Comparison of ENCODE assay signal across 9 mouse cellular contexts in genomic region chr6:37723337-37723736, GRCm38 (mm10).
DNase-seq lines count a peak whose midpoint lies in the region; TF ChIP-seq lines count a peak whose summit lies in the region.
"Had no signal": no experiment of that assay in that cellular context is flagged by ENCODE, and none has a peak within 500 bp of the region (broad histone marks: within the 10 kb centered on the region; RNA-seq: fewer than 3 reads in every experiment).

No protein-coding gene starts in this region.

- TF ChIP-seq CTCF in layer of hippocampus, adult 2 months (conservative IDR thresholded peaks at IDR 0.05), result no peak

- DNase-seq in layer of hippocampus, adult 2 months (ENCODE audit: low spot score in 2 of 2), result peak; percentile 49 to 52
- no peak for DNase-seq in layer of hippocampus, postnatal 10 days (ENCODE audit: low spot score in 2 of 2)
- peak; percentile 93 for DNase-seq in Muller cell, postnatal 12 days (ENCODE audit: inconsistent ontology term)
- DNase-seq in cerebellum, postnatal 10 days, result peak; percentile 26 to 53
- DNase-seq in induced T-regulatory cell, adult 2 months (ENCODE audit: low read depth), result peak; percentile 80
- peak; percentile 84 for DNase-seq in lung, postnatal 36 days
- DNase-seq in thymus, postnatal 25 days, result no peak
- no peak for DNase-seq in urinary bladder, adult 2 months (ENCODE audit: low spot score)

- no peak overlapping the region for H3K4me3 ChIP-seq in layer of hippocampus, adult 2 months
- H3K4me3 ChIP-seq: lung, embryonic 15.5 days had no signal

- peak overlapping the region; percentile 33; the same call in 1 of the 2 replicates for H3K27ac ChIP-seq in layer of hippocampus, adult 2 months
- H3K27ac ChIP-seq: lung, embryonic 15.5 days had no signal

Comparison
In these comparisons a context has a peak if more than half of its experiments do, and no peak if none do; other contexts are left out.
1. DNase-seq: peak in layer of hippocampus, adult 2 months (2 of 2), Muller cell, postnatal 12 days (single experiment), cerebellum, postnatal 10 days (2 of 2), induced T-regulatory cell, adult 2 months (single experiment) and lung, postnatal 36 days (single experiment); none in layer of hippocampus, postnatal 10 days (0 of 2), thymus, postnatal 25 days (single experiment) and urinary bladder, adult 2 months (single experiment).